Mouse (Mus musculus): ENCODE data around the gene Olfr521. TPM values are rescaled to one million over a fixed set of nuclear protein-coding genes. Genes with fewer than 3 reads are reported as not detected.
A peak's percentile ranks its signal among the peaks of the same experiment; 100 is the strongest.
"Not testable (repeated sequence)": the region's sequence is repeated elsewhere in the genome, so short reads cannot be mapped to it uniquely, and the experiment has no call there.

The Olfr521 gene
- not detected for total RNA-seq (2021)
- long read RNA-seq, experiment 1 = 0 reads
- long read RNA-seq, experiment 2 = 0 reads

DNA sequence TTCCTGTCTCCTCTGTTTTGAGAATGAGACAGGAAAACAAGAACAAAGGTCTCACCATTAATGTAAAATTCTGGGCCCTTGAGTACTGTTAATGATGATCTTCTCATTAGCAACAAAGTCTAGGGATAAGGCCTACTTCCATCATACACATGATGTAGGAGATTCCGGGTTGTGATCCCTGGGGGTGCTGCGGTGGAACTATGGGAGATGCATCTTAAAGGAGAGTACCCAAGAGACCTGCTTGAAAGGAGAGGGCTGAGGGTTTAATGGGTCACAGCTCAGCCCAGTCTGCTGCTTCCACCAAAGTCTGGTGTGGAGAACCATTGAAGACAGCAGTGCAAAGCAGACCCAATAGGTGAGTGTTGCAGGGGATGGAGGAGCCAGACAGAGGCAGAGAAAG is at the start of gene Olfr521:
TSS of gene Olfr521 (plus strand) at position 301 of the 400 bp plus-strand sequence.
- DNase-seq = no peak

DNA sequence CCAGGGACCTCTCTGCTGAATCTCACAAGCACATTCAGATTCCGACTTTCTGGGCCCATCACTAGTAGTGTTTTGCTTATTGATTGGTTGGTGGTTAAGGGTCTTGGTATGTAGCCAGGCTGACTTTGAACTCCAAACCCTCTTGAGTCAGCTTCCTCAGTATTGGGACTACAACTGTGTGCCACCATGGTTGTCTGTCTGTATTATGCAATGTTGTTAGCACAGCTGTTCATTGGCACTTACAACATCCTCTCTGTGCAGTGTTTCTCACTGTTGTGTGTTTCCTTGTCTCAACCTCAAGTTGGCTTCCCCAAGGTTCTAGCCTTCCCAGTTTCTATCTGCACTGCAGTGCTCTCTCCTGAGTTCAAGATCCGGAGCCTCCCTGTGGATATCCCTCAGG is 46.8 kb upstream of the Olfr521 start:
- no peak for DNase-seq

DNA sequence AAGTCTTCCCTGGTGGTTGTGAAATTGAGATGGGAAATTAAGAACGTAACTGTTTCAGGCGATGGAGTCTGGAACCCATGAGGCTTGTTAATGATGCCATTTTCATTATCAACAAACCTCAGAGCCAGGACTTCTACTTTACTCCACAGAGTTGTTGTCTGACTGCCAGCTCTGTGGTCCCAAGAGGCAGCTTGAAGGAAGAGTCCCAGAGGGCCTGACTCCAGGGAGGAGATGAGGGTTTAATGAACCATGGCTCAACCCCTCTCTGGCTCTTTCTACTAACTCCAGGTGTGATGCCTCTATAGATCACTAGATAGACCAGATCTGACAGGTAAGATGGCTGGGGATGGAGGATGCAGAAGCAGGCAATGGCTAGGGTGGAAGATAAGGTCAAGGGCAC is 33.3 kb upstream of the Olfr521 start, which contains the start of gene Olfr520:
TSS of gene Olfr520 (plus strand) at position 301 of the 400 bp plus-strand sequence.
- DNase-seq = peak; percentile 33

DNA sequence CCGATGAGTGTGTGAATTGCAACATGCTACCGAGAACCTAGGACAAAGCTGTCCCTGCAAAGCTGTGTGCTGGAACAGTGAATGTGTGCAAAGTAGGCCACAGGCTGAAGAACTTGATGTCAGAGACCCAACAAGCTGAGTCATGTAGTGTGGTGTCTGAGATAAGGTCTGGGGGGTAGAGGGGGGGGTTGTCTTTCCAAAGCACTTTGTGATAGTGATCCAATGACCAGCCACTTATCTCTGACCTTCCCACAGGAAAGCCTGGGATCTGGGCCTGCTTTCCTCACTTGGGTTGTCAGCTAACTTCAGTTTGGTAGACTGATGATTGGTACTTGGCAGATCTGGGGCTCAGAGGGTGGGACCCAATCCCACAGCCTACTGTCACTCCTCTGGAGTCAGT is 28.7 kb upstream of the Olfr521 start:
- no peak for DNase-seq

DNA sequence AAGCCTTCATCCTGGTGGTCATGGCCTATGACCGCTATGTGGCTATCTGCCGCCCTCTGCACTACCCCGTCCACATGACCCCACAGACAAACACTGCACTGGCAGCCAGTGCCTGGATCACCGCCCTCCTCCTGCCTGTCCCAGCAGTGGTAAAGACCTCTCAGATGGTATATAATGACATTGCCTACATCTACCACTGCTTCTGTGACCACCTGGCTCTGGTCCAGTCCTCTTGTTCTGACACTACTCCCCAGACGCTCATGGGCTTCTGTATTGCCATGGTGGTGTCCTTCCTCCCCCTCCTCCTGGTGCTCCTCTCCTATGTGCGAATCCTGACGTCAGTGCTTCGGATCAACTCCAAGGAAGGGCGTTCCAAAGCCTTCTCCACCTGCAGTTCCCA is 27.8 kb upstream of the Olfr521 start:
- not testable (repeated sequence) for DNase-seq

DNA sequence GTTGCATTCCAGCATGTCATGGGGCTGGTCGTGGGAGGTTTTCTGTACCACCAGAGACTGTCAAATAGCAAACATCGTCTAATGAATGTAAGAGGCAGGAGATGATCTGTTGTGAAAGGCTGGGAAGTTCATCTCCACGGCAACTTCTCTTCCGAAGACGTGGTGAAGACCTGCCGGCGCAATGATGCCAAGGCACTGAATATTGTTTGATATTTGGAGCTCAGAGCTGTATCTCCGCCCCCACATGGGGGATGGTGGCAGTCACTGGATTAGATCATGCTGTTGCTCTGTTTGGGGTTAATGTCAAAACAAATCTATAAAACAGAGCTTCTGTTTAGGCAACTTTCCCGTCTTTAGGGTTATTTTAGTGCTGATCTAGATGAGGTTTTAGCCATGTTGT is 24.0 kb upstream of the Olfr521 start:
- no peak for DNase-seq

DNA sequence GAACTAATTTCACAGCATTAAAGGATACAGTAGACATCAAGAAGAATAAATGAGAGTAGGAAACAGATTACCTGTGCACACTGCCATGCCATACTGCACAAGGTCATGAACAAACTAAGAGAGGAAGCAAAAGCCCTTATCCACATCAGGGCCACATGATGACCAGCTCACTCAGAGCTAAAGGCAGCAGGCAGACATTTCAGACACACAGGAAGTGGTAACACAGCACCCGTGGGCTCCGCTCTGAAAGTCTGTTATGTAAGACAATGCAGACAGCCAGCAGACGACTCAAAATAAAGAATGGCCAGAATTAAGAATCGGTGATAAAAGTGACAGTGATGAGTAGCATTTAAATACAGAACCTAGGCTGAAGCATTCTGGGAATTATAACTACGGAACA is 18.1 kb downstream of the Olfr521 start:
- DNase-seq = no peak

DNA sequence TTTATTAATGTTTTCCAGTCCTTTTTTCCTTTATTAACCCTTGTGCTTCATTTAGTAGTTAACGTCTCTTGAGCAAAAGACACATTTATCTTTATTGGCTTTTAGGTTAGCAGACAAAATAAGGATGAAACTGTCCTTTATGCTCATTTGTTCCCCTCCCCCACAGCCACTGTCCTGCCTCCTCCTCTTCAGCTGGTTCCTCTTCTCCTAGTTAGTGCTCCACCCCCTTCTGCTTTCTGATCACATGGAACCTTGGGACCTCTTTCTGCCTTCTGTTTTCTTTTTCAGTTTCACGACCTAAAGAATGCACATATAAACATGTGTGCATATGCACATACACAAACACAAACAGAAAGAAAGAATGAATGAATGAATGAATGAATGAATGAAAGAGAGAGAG is 18.6 kb downstream of the Olfr521 start:
- no peak for DNase-seq

DNA sequence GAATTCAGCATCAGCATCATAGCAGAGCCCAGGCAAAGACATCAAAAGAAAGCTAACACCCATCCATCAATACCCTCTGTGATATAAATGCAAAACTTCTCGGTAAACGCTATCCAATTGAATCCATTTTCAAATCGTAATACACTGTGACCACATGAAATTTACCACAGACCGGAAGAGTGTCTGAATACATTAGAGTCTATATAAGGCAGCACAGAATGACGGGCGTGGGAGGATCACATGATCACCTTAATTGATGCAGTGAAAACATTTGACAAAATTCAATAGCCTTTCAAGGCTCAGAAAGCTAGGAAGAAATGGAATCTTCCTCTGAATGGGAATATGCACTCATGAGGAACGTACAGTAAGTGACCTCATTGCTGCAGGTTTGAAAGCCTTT is 20.1 kb downstream of the Olfr521 start:
- DNase-seq = no peak

DNA sequence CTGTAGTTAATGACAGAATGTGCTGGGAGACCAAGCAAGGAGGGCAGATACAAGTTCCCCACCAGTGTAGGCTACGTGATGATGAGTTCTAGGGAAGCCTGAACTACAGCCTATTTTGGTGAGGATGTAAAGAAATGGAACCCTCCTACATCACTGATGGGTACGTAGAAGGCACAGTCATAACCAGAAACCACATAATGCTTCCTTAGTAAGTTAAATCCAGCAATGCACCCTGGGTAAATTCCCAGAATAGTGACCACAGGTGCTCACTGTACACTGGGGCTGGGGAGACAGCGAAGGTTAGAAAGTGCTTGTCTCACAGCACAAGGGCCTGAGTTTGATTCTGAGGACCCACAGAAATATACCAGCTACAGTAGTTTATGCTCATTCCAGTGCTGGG is 22.2 kb downstream of the Olfr521 start:
- no peak for DNase-seq

DNA sequence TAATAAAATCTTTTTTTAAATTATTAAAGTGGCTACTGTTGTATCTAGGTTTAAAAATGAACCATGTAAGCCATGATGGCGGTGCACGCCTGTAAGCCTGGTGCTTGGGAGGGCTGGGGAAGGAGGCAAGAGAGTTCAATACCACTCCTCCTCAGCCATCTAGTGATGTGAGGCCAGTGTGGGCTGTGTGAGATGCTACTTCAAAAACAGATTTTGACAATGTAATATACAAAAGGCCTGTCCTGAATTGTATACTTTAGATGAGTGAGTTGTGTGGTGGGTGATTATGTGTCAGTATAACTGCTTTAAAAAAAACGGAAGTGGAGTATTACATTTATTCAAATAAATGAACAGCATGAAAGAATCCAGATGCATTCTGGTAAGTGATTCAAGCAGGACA is 23.5 kb downstream of the Olfr521 start:
- no peak for DNase-seq

DNA sequence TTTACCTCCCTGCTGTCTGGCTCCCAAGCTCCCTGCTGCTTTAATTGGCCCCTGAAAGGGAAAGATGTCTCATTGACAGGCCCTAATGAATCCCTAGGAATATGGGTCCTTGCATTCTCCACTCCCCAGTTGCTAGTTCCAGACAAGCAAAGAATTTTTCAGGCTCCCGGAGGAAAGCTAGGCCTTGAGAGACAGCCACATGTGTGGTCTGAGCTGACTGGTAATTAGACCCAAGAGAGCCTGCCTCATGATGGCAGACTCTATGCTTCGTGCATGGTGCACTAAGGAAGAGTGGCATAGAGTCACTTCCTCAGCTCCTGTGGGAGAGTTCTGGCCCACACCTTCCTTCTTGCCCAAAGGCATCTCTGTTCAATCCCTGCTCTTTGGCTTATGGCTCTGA is 24.6 kb downstream of the Olfr521 start:
- DNase-seq = no peak

DNA sequence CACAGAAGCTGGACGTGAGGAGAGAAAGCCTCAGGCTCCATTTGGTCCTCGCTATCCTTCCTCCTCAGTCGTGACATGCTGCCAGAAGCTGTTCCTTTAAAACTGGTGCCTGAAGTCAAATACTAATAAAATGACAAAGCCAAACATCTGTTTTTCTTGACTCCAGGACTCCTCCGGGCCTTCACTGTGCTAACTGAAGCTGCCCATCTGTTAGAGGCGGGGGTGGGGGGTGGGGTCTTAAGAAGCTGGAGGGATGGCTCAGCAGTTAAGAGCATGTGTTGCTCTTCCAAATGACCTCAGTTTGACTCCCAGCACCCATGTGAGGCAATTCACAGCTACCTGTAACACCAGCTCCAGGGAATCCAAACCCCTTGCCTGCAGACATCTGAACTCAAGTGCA is 25.3 kb downstream of the Olfr521 start:
- no peak for DNase-seq

DNA sequence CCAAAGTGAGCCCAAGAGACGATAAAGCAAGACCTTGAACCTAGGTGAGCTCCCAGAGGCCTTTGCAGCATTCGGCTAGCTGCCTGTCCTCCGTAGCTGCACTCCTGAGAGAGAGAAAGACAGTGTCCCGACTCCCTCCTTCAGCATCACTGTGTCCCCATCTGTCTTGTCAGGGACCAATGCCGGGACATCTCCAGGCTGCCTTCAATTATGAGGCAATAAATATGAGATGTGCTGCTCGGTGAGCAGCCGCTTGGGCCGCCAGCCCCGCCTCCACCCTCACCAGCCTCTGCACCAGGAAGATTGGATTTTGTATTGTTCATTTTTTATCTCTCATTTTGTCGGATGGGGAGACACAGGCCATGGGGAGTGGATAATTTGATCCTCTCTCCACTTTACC is 27.5 kb downstream of the Olfr521 start:
- no peak for DNase-seq

DNA sequence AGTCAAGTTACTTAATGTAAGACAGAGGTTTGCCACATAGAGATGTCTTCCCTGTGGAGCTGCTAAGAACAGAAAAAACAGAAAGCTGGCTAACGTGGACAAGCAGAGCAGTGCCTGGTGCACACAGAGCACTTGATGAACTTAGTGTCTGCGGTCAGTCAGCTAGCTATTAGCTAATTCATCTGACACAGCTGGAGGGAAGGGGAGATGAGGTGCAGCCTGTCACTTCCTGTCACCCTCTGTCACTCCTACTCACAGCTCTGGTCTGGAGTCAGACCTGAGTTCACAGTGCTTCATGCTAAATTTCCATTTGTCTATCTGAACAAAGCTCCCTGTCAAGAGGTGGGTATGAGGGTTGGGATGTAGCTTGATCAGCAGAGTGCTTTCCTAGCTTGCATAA is 30.8 kb downstream of the Olfr521 start:
- DNase-seq = no peak

DNA sequence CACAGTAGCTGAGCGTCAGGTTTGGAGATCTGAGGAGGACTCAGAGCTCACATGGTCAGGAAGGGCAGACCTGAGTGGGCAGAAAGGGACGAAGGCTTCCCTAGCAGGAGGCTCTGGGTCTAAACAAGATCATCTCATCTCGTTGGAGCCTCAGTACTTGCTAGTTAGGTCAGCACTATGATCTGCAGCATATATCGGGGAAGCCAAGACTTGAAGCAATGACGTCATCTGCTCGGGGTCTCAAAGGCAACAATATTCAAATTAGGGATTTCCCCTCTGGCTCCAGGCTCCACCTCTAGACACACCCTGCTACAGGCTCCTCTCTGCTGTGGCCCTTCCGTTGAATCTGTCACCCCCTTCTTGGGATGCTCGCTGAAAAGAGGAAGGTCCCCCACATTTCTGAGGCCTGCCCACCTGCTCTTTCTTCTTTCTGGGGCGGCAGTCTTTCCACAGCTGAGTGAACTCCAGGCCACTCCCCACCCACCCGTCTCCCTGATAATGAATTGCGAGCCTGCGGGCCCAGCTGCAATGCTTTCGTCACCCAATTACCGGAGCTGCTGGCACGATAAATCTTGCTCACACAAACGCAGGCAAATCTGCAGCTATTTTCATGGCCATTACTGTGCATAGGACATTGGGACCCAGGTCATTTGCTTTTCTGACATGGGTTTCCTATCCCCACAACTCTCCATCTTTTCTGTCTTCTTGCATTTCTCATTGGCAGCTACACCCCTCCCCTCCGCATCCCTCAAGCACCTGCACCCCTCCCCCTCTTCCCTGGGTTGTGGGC is 32.1 kb downstream of the Olfr521 start:
- peak; percentile 21 for DNase-seq

DNA sequence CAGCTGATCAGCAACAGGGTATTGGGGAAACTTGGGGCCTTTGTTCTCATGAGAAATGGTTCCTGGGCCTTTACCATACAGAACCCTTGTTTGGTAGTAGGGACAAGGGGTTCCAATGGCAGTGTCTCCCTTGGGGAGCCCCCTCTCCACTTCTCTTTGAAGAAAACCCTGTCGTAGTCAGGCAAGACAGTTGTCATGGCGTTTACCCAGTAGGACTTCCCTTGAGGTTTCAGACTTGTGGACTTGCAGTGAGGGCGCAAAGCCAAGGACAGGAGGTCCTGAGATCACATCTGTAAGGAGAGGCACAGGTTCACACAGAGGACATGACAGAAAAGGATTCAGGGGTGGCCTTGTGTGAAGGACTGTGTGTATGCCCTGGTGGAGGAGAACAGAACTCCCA is 33.2 kb downstream of the Olfr521 start:
- peak; percentile 14 for DNase-seq

DNA sequence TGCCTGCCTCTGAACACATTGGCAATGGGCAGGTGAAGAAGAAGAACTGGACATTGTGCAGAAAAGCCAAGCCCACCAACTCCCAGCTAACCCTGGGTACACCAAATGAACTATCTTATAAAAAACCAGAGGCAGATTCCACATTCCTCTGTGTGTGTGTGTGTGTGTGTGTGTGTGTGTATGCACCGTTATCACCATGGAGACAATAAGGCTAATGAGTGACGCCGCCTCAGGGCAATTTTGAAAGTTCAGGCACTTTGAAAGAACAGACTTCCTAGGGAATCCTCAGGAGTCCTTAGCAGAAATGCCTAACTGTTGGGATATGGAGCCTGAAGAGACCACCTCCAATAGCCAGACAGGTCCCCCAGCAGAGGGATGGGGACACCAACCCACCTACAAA is 34.0 kb downstream of the Olfr521 start:
- no peak for DNase-seq

DNA sequence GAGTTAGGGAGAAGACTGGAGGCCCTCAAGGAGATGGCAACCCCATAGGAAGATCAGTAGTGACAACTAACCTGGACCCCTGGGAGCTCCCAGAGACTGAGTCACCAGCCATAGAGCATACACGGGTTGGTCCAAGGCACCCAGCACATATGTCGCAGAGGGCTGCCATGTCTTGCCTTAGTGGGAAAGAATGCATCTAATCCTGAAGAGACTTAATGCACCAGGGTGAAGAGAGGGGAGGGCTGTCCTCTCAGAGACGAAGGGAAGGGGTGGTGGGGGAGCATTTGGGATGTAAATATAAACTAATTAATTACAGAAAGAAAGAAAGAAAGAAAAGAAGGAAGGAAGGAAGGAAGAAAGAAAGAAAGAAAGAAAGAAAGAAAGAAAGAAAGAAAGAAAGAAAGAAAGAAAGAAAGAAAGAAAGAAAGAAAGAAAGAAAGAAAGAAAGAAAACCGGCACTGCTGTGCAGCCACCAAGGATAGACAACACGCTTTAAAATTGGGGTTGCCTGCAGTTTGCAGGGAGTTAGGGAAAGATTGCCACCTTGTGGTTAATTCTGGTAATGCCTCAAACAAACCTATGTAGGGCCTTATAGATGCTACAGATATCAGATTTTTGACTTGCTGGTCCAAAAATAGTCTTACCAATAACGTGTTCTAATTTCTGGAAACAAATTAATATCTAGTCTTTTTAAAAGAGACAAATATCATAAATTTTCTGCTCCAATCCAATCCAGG is 34.8 kb downstream of the Olfr521 start:
- peak; percentile 82 for DNase-seq

DNA sequence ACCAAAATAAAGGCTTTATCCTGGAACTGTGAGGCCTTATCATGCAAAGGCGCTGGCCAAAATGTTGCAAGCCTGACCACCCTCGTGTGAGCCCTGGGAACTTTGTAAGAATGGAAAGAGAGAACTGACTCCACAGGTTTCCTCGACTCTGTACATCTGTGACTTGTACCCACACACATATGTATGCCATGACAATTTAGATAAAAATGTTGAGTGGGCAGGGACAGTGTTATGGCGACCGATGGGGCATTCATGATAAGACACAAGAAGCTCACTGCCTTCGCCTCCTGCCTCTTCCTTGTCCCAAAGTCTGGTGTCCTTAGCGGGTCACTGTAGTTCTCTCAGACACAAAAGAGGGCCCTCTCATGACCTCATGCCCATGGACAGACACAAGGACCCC is 35.8 kb downstream of the Olfr521 start:
- no peak for DNase-seq

DNA sequence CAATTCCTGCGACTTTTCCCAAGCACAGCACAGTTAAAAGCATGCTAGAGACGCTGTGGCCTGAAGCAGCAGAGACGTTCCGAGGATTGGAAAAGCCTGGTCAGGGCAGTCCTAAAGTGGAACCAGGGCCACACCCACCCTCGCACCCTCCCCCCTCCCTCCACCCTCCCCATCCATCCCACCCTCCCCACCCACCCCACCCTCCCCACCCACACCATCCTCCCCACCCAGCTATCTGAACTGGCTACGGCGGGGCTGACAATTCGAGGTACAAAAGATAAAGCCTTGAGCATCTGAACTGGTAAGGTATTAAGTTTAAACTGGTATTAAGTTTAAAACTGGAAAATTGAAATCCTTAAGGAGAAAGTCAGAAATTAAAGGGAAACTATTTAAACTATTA is 40.2 kb downstream of the Olfr521 start:
- DNase-seq = no peak

DNA sequence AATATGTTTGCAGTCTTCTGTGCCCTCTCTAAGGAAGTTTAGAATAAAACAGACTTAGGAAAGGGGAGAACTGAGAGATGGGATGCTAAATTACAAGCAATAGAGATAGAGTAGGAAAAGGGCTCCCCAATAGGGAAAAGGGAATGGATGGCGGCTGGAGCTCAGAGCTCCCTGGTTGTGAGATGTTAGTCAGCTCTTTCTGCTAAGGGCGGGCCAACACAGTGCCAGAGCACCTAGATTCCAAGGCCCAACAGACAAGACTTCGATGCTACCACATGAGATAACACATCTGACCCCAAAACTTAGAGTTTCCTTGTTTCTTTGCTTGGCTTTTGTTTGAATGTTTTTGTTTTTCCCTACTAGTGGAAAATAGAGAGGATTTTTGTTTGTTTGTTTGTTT is 40.7 kb downstream of the Olfr521 start:
- not testable (repeated sequence) for DNase-seq

DNA sequence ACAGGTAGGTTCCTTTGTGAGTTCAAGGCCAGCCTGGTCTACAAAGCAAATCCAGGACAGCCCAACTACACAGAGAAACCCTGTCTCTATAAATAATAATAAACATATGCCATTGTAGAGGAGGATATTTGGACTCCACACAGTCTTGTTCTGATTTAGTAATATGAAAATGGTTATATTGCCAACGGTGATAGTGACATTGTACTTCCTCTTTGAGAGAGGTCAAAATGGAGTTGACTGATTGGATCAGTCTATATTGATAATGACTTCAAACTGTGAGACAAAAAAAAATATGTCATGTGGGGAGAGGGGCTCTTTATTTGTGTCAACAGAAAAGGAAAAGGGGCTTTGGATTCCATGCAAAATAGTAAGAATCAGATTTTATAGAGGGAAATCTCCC is 42.0 kb downstream of the Olfr521 start:
- no peak for DNase-seq

DNA sequence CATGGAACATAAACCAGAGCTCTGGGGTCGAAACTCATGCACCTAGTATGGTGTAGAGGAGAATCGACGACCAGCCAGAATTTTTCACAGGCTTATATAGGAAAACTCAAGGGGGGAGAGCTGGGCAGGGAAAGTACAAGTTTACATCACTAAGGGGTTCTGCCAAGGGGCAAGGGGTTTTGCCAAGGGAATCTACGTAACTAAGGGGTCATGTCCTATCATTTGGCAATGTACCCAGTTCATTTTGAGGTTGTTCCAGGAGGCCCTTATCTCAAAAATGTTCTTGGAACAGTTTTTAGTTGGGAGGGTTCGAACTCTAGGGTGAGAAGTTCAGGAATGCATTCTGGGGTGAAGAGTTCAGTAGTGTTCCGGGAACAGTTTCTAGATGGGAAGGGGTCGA is 43.7 kb downstream of the Olfr521 start:
- DNase-seq = not testable (repeated sequence)
